Mouse (Mus musculus): Measurements from ENCODE around the gene Kif18a.

The Kif18a gene

GRCm38 (mm10) chr2:109384019-109384418 is 103.5 kb downstream of the Kif18a start:
- DNase-seq: no peak

DNA sequence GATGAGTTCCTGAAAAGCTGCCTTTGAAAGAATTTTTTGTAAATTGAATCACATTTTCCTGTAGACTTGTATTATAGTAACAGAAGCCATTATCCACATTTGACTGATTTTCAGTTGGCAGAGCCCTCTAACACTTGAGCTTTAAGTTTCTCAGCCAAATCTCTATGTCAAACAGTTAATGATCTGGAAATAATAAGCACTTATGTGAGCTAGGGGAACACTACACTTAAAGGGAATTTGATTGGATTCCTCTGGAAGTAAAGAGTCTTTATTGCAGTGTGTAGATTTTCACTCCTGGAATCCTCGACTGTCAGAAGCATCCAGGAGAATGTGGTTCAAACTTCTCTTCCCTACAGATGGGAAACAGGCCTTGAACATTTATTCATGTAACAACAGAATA is 105.7 kb downstream of the Kif18a start:
- DNase-seq: no peak

GRCm38 (mm10) chr2:109388733-109389132 is 108.2 kb downstream of the Kif18a start:
- DNase-seq: no peak

DNA sequence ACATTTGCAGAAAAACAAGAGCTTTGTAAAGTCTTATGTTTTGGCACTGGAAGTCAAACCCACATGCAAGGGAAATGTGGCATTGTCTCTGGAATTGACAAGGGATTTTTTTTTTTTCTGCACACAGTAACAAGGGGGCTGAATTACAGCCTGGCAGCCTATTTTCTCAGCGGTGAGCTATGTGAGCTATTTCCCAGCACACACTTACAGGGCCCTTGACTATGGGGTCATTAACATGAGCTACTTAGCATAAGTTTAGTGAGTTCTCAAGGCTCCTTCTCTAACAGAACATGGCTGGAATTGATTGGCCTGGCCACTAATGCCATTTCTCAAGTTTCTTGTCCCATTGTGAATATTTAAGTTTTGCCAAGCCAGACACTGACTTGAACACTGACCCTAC is 109.4 kb downstream of the Kif18a start:
- no peak for DNase-seq

Measured in lung, postnatal 14 days (tissue).